Mouse (Mus musculus) urinary bladder, postnatal 36 days (tissue): ENCODE results near the gene Prss58.

ENCODE experiments used
- DNase-seq, 2 experiments: peaks; one replicate each; pipeline ENCODE4 v3.0.0; 2022; ENCODE audit warnings: low spot score in 2 of 2, mixed read lengths in 1 of 2

Prss58 gene

DNA sequence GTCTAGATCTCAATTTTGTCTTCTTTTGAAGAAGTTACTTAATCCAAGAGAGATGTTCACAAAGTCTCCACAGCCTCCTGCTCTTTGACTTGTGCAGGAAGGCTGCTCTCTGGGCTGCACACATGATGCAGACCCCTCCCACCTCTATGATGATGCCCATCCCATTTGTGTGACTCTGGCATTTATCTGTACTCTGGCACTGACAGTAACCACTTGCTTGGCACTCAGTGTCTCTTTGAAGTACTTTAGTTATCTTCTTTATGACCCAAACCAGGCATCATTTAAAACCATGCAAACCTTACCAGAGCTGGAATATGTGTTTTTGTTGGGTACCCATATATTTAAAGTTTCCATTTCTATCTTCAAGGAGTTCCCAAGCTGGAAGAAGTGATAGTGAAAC is at the start of gene Prss58:
TSS of gene Prss58 (minus strand) at position 101 of the 400 bp plus-strand sequence.
- no peak for DNase-seq

- no peak for DNase-seq
These were observed 40.3 kb upstream of the Prss58 start, which contains the start of gene 1700074P13Rik for GRCm38 (mm10) chr6:40940457-40940856. Gene 1700074P13Rik (minus strand): TSS chr6:40940557.

DNA sequence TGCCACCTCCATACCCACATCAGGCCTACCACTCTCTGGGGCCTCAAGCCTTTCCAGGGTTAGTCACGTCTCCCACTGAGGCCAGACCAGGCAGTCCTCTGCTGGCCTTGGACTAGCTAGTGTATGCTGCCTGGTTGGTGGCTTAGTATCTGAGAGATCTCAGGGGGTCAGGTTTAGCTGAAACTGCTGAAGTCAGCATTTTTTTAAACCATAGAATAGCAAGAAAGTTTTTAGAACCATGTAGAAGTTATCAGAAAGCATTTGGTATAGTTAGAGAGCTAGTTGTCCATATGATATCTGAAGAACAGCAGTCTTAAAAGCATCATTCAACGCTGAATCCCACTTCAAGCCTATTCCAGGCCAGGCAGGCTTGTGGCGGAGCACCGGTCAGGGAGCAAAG is 19.8 kb upstream of the Prss58 start:
- no peak for DNase-seq

DNA sequence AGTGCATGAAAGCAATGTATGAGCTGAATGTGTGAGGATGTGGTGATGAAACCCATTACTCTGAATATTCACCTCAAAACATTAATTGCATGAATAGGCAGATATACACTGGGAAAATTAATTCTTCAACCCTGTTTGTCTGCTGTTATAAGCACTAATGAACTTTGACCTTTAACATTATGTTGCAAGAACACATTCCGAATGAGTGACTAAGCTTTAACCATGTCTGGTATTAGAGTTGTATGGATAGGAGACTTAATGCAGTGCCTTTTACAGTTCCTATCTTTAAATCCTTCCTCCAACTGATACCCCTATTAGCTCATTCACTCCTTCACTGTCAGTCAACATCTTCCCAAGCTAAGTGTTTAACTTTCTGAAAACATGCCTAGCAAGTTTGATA is 5.5 kb downstream of the Prss58 start:
- DNase-seq, result no peak

GRCm38 (mm10) chr6:40893577-40893976 is 6.6 kb downstream of the Prss58 start:
- no peak for DNase-seq

DNA sequence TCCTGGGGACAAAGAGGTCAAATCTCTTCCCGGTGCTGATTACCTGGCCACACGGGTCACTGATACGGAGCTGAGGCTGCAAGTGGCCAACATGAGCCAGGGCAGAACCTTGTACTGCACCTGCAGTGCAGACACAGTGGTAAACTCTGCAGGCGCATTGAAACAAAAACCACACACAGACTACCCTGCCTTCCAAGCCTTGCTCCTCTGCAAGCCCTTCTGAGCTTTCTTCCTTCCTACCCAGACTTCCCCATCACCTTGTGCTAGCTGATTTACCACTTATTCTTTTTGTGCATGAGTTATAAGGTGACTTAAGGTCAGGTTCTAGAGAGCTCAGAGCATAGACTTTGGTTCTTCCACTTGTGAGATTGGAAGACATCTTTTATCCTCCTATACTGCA is 8.4 kb downstream of the Prss58 start:
- DNase-seq, result no peak

DNA sequence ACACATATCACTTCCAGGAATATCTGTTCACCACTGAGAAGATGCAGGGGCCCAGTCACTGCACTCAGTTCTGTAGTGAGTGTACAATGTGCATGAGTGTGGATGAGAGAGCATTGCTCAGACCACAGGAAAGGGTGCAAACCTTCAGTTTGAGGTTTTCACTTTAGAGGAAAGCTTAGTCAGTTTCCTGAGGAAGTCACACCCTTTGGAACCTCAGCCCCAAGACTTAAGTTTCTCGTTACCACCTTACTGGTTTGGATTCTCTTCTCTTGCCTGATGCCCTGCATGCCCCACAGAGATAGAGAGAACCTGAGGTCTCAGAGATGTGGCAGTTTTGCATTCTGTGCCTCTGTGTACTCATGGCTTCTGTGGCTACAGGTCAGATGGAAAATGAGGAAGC is 9.2 kb downstream of the Prss58 start:
- no peak for DNase-seq

GRCm38 (mm10) chr6:40887394-40887793 is 12.8 kb downstream of the Prss58 start, which contains the start of gene Moxd2:
Gene Moxd2 (minus strand): TSS chr6:40887494.
- DNase-seq, result no peak

DNA sequence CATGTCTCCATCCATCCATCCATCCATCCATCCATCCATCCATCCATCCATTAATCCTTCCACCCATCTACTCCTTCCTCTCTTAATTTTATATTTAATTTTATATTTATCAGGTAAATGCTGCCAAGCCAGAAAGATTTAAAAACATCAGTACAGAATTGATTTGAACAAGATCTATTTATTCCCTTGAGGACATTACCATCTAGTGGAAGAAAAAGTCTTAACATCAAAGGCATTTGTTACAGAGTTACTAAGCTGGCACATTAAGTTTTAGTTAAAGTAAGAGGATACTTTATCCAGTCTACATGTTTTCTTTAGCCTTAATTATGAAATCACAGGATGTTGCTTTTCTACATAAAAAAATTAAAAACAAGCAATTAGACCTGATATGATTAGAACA is 54.9 kb downstream of the Prss58 start:
- DNase-seq, result no peak
